Mouse (Mus musculus) megakaryocyte-erythroid progenitor cell, adult 5-6 weeks (primary cell): ENCODE measurements around the gene Ect2. TPM values are rescaled to one million over a fixed set of nuclear protein-coding genes. Genes with fewer than 3 reads are reported as not detected.

Experiments used
- ATAC-seq: replicated peaks from 2 replicates; pipeline ENCODE4 v1.8.0; 2016; ENCODE audit warnings: mild to moderate bottlenecking, inconsistent platforms; ENCODE audit not compliant: severe bottlenecking, poor library complexity, low FRiP score, low TSS enrichment
- total RNA-seq, 2 experiments: library from RNA; stranded (forward) in 1 of 2; stranded (reverse) in 1 of 2; fragments of 200-1000, 215-1000 nt in 1 of 2; fragments of >200 nt in 1 of 2; fragmentation: Nextera tagmentation in 1 of 2; gene quantifications; 2 replicates each; pipeline ENCODE4 v1.2.3; 2014 to 2017

Gene Ect2
- total RNA-seq, 2 experiments from 2014 or later: 39.2 to 42.6 TPM

GRCm38 (mm10) chr3:27161645-27162409 is 8.1 kb upstream of the Ect2 start:
- no peak for ATAC-seq

- ATAC-seq: no peak
These were observed 5.2 kb upstream of the Ect2 start for GRCm38 (mm10) chr3:27158910-27159309.

GRCm38 (mm10) chr3:27156594-27156949 is 2.9 kb upstream of the Ect2 start:
- no peak for ATAC-seq

DNA sequence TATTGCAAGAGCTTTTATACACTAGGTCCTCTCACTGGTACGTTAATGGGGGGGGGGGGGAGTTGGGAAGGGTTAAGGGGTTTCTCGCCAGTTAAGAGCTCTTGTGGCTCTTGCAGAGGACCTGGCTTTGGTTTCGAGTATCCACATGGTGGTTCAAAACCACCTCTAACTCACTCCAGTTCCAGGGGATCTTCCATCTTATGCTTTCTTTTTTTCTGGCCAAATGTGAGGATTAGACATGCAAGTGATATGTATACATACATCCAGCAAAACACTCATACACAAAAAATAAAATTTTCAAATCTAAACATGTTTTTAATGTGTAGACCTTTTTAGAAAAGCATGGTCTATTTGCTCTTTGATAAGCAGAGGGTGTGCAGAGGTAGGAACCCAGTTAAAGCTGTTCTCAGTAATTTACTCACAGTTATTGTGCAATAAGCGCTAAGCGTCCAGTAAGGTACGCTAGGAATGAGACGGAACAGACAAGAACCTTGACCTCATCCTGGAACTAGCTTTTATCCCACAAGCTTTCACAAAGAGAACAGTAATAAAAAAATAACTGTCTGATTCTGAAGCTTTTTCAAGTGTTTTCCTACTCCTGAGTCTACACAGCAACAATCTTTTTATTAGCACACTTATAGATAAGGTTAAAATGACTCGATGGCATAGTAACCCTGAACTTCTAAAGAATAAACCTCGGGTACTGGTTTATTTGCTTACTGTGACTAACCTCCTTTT is 2.3 kb upstream of the Ect2 start:
- no peak for ATAC-seq

DNA sequence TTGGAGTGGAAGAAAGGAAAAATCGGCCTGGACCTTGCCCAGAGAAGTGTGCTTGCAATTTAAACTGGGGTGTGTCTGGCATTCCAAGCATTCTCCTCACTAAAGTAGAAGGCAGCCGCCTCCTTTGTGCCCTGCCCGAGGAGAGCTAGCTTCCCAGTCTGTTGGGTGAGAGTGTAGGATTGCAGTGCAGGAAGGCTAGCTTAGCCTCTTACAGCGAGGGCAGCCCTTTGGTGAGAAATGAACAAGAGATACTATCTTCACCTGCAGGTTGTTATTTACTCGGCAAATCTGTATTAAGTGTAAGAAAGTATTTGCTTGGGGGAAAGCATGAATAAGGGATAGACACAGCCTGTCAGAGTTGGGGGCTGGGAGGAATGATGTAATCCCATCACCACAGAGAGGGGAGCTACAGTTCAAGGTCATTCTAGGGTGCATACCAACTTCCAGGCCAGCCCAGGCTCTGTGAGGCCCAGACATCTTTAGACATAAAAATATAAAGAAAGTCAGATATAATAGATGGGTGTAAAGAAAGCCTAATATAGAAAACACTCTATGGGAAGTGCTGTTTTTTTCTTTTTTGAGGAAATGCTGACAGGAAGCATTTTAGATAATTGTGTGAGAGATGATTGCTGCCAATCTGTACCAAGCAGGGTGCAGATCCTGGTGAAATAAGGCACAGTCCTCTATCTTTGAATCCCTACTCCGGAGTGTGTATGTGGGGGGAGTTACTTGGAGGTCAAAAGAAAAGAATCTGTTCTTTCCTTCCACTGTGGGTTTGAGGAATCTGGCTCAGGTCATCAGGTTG is 1.6 kb upstream of the Ect2 start:
- no peak for ATAC-seq

- no peak for ATAC-seq
These were observed 602 bp upstream of the Ect2 start for GRCm38 (mm10) chr3:27154280-27154679.

DNA sequence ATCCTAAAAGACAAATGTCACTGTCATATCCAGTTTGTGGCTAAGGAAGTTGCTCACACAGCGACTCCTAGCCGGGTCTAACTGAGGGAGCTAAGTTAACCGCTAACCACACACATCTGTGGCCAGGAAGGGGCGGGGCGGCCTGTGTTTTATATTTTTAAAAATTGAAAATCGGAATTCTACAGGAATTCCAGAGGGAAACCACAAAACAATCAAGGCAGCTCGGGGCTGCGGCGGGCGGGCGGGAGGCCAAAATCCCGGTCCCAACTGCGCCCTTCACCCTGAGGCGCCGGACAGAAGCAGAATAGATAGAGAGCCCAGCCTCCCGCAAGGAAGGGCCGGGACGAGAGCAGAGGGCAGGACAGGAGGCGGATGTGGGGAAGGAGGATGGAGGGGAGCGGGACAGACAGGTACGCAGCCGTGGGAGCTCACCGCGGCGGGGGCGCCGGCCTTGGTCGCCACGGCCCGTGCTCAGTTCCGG is 447 bp downstream of the Ect2 start:
- ATAC-seq: peak; percentile 44

DNA sequence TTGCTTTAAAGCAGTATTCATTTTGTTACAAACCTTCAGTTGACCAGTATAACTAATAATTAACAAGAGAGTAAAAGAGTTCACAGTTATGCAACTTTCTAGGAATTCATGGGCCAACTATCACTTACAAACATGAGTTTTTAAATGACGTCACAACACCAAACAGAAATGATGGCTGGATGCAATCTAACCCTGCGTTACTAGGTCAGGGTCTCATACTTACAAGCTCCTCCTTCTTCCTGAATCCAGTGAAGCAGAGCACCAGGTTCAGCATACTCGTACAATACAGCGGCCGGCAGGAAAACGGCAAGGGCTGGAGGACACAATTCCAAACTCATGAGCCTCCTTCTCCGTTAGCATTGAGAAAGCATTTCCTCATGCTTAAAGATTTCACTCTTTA is 7.9 kb downstream of the Ect2 start:
- no peak for ATAC-seq

GRCm38 (mm10) chr3:27143570-27143969 is 10.1 kb downstream of the Ect2 start:
- ATAC-seq: 0 out of 2 replicates have a peak, but pooled peaks have one; percentile 22

GRCm38 (mm10) chr3:27140101-27140500 is 13.6 kb downstream of the Ect2 start:
- no peak for ATAC-seq

DNA sequence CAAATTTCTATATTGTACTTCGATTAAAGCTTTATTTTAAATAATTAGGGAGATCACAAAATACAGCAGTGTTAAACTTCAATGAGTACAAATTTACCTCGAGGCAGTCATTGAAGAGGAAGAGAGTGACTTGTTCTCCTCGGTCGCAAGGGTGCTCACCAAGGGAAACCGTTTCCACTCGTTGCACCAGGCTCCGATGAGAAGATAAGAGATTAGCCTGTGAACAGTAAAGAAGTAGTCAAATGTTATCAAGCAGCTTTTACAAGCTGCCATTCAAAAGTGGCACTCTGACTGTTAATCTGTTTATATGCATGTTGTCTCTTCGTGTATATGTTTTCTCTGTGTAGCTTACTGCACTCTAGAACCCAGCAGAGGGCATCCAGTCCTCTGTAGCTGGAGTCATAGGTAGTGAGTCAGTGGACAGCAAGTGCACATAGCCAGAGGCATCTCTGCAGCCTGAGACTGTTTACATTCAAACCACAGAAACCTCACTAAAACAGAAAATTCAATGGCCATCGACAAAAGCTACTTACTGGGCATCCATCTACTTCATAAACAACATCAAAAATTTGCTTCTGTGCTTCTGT is 31.7 kb downstream of the Ect2 start:
- ATAC-seq: peak; percentile 88

DNA sequence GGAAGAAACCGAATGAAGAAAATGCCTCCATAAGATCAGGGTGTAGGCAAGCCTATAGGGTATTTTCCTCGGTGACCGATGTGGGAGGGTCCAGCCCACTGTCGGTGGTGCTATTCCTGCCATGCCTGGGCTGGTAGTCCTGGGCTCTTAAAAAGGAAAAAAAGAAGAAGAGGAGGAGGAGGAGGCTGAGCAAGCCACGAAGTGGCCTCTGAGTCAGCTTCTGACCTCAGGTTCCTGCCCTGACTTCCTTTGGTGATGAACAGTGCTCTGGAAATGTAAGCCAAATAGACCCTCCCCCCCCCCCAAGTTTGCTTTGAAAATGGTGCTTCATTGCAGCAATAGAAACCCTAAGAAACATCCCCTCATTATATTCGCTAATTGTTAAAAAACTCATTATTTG is 32.7 kb downstream of the Ect2 start:
- ATAC-seq: no peak

- peak; percentile 53; the same call in 1 of the 2 replicates for ATAC-seq
These were observed 35.5 kb downstream of the Ect2 start for GRCm38 (mm10) chr3:27118227-27118626.

- no peak for ATAC-seq
These were observed 42.8 kb downstream of the Ect2 start for GRCm38 (mm10) chr3:27110860-27111259.

GRCm38 (mm10) chr3:27109109-27109508 is 44.6 kb downstream of the Ect2 start:
- ATAC-seq: no peak

- ATAC-seq: no peak
These were observed 46.5 kb downstream of the Ect2 start for GRCm38 (mm10) chr3:27107142-27107541.

- no peak for ATAC-seq
These were observed 50.7 kb downstream of the Ect2 start for GRCm38 (mm10) chr3:27102965-27103364.

DNA sequence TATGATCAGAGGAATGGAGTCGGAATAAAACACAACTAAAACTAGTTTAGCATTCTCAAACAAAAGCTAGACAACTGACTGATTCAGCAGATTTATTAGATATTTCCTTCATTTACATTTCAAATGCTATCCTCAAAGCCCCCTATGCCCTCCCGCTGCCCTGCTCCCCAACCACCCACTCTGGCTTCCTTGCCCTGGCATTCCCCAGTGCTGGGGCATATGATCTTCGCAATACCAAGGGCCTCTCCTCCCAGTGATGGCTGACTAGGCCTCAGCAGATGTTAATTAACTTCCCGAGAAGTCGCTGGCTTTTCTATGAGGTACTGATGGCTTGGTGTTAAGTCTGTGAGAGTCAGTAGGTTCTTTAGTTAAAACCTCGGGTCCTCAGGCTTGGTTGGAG is 55.0 kb downstream of the Ect2 start:
- ATAC-seq: no peak

DNA sequence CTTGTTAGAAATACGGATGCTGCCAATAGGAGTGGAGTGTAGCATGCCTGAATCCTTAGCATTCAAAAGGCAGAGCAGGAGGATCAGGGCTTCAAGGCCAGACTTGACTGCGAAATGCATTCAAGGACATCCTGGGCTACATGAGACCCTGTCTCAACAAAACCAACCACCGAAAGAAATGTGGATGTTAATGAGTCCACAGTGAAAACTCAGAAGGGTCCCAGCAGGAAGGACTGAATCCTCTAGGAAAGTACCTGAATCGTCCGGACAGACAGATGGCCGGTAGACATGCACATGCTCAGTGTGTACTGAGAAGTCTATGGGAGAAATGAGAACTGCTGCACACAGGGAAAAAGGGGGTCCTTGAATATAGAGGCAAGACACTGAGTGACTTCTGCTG is 67.5 kb downstream of the Ect2 start:
- ATAC-seq: no peak
